Mouse (Mus musculus): Measurements from ENCODE around the gene C1ql4.
A peak's percentile ranks its signal among the peaks of the same experiment; 100 is the strongest.

Gene C1ql4

GRCm38 (mm10) chr15:99087253-99088075 is at the start of gene C1ql4:
Gene C1ql4, minus strand, starts transcription at chr15:99087817.
- DNase-seq (ENCODE audit: low read depth, low spot score): no peak

- DNase-seq (ENCODE audit: low read depth, low spot score): no peak
These were observed 42.6 kb upstream of the C1ql4 start for GRCm38 (mm10) chr15:99129956-99130910.

GRCm38 (mm10) chr15:99129441-99129840 is 41.8 kb upstream of the C1ql4 start:
- DNase-seq (ENCODE audit: low read depth, low spot score): peak; percentile 42

GRCm38 (mm10) chr15:99127851-99128522 is 40.4 kb upstream of the C1ql4 start:
- DNase-seq (ENCODE audit: low read depth, low spot score): no peak

DNA sequence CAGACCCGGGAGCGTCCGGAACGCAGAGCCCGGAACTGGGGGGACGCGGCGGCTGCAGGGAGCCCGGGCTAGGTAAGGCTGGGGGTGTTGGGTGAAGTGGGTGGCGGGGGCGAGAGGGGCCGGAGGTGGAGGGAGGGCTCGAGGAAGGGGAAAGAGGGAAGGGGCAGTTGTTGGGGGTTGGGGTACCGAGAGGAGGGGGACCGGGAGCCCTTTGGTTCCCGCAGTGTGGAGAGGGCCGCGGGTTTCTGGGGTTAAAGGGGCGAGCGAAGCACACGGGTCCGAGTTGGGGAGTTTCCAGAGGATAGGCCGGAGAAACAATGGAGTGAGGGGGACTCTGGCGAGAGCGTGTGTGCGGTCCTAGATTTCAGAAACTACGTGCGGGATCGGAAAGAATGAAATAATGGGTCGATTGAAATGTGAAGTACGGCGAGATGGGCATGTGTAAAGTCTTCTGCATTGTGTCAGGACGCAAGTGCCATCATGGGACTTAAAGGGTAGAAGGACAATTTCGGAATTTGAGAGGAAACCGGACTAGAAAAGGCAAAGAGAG is 39.3 kb upstream of the C1ql4 start:
- no peak for DNase-seq (ENCODE audit: low read depth, low spot score)

DNA sequence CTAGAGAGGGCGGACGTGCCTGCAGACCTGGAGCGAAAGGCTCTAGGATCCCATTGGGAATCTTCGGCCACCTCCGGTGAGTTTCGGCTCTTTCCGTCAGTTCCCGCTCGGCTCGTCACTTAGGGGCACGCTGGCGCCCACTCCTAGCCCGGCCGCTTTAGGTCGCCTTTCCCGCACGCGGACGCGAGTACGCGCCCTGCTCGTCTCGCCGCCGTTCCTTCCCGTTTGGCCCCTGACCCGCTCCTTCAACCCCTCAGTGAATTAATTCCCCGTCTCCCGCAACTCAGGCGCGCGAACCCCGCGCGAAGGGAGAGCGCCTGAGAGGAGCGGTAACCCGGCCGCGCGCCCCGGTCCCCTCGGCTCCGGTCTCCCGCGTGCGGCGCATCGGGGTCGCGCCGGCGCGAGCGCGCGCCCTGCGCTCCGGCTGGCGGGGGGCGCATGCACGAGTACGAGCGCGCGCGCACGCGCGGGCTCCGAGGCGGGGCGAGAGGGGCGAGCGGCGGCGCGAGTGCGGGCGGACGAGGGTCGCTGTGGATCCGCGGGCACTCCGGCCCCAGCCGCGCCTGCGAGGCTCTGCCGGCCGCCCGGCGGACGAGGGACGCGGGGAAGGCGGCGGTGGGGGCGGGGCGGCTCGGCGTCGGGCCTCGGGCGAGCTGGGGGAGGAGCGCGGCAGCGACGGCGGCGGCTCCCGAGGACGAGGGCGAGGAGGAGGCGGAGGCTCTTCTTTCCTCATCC is 38.6 kb upstream of the C1ql4 start:
- DNase-seq (ENCODE audit: low read depth, low spot score): peak; percentile 67

DNA sequence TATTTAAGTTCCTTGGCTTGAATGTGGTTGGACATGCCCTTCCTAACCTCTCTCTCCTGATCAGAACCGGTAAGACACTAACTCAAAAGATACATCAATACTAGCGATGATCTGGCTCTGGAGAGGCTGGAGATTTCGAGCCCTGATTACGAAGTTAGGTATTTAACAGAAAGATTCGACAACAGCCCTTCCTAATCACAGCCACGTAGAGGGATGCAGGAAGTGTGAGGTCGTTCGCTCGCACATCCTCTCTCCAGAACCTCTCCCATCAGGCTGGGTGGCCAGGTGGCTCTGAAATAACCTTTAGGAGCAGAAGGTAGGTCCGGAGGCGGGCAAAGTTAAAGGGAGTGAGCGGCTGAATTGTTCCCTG is 38.1 kb upstream of the C1ql4 start, which contains the start of gene Spats2:
Gene Spats2 (plus strand): TSS at position 206 of the 370 bp plus-strand sequence.
- DNase-seq (ENCODE audit: low read depth, low spot score): no peak

GRCm38 (mm10) chr15:99122642-99123041 is 35.0 kb upstream of the C1ql4 start:
- DNase-seq (ENCODE audit: low read depth, low spot score): no peak

DNA sequence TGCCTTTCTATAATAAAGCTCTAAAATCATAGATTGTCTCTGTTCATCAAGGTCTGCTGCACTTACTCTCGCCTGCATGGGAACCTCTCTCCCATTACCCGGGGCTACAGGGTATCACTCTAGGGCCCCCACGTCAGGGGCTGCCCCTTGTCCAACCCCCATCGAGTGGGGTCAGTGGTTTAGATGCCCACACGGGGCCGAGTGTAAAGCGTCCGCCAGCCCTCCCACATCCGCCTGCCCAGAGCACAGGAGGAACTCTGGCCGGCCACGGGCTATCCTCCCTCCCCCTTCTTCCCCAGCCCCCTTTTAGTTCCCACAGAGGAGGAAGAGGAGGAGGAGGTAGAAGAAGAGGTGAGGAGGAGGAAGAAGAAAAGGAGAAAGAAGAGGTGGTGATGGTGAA is 33.2 kb upstream of the C1ql4 start:
- no peak for DNase-seq (ENCODE audit: low read depth, low spot score)

GRCm38 (mm10) chr15:99116539-99116938 is 28.9 kb upstream of the C1ql4 start:
- no peak for DNase-seq (ENCODE audit: low read depth, low spot score)

DNA sequence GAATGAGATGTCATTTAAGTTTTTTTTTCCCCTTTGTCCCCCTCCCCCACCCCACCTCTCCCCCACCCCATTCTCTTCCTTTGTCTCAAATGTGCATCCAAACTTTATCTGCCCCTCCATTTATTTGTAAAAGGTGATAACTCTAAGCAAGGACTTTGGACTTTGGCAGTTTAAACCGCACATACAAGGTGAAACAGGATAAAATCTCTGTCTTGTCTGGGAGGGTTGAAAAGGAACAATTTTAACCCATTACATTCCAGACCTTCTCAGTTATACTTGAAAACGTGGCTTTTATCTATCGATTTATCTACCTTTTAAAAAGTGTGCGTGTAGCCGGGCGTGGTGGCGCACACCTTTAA is 27.4 kb upstream of the C1ql4 start:
- no peak for DNase-seq (ENCODE audit: low read depth, low spot score)

GRCm38 (mm10) chr15:99114312-99115064 is 26.9 kb upstream of the C1ql4 start:
- no peak for DNase-seq (ENCODE audit: low read depth, low spot score)

DNA sequence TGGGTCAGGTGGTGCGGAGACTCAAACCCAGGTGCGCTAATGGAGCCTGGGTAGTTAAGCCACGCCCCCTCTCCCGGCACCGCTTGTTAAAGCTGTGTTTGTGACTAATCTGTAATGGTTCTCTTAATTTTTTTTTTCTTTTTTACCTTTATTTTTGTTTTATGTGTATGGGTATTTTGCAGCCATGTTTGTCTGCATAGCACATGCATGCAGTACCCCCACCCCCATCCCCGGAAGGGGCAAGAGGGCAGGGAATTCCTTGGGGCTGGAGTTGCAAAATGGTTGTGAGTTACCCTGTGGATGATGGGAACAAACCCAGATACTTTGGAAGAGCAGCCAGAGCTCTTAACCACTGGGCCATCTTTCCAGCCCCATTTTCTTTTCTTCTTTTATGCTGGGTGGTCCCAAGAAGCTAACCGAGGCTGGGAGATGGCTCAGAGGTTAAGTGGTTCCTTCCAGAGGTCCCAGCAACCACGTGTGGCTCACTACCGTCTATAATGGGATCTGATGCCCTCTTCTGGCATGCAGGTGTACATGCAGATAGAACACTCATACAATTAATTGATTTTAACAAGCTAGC is 25.9 kb upstream of the C1ql4 start:
- DNase-seq (ENCODE audit: low read depth, low spot score): no peak

- DNase-seq (ENCODE audit: low read depth, low spot score): no peak
These were observed 25.3 kb upstream of the C1ql4 start for GRCm38 (mm10) chr15:99112843-99113395.

GRCm38 (mm10) chr15:99111809-99112208 is 24.2 kb upstream of the C1ql4 start:
- no peak for DNase-seq (ENCODE audit: low read depth, low spot score)

- DNase-seq (ENCODE audit: low read depth, low spot score): no peak
These were observed 23.5 kb upstream of the C1ql4 start for GRCm38 (mm10) chr15:99111139-99111538.

GRCm38 (mm10) chr15:99107866-99108265 is 20.2 kb upstream of the C1ql4 start:
- DNase-seq (ENCODE audit: low read depth, low spot score): no peak

- no peak for DNase-seq (ENCODE audit: low read depth, low spot score)
These were observed 17.6 kb upstream of the C1ql4 start for GRCm38 (mm10) chr15:99105238-99105637.

- no peak for DNase-seq (ENCODE audit: low read depth, low spot score)
These were observed 12.4 kb upstream of the C1ql4 start for GRCm38 (mm10) chr15:99099984-99100383.

- DNase-seq (ENCODE audit: low read depth, low spot score): no peak
These were observed 11.5 kb upstream of the C1ql4 start for GRCm38 (mm10) chr15:99099139-99099556.

Measured in retina, postnatal 7 days (tissue).